Mouse (Mus musculus): ENCODE data around the gene Gm20918.
"Not testable (repeated sequence)": the region's sequence is repeated elsewhere in the genome, so short reads cannot be mapped to it uniquely, and the experiment has no call there.

Gm20918 gene

GRCm38 (mm10) chrY:5043637-5044036 is at the start of gene Gm20918:
Gene Gm20918, plus strand, starts transcription at chrY:5043937.
- in situ Hi-C loops (cut with MboI, MseI), result not testable (repeated sequence)

All from T-helper 2 cell (primary cell).